Mouse (Mus musculus) intestine, embryonic 16.5 days (tissue): ENCODE data around the gene Krtdap. TPM values are rescaled to one million over a fixed set of nuclear protein-coding genes. Genes with fewer than 3 reads are reported as not detected.
A peak's percentile ranks its signal among the peaks of the same experiment; 100 is the strongest.

ENCODE experiments used
- ATAC-seq: fragments of 200-750 bp; cut with Nextera tagmentation; 2 replicates; pipeline ENCODE4 v1.8.0; 2017; ENCODE audit warnings: moderate TSS enrichment, moderate library complexity
- H3K27ac ChIP-seq: fragments of 300-500 bp; sonication (generic); 2 replicates; pipeline ENCODE4 v1.5.1; 2014; ENCODE audit warnings: mild to moderate bottlenecking, low read length
- H3K27me3 ChIP-seq: fragments of 300-500 bp; sonication (generic); replicated peaks from 2 replicates; pipeline ENCODE4 v1.6.1; 2014; ENCODE audit warnings: low read length, control low read depth, mixed read lengths; ENCODE audit not compliant: control insufficient read depth, insufficient read depth
- H3K36me3 ChIP-seq: fragments of 300-500 bp; sonication (generic); 2 replicates; pipeline ENCODE4 v1.6.1; 2014; ENCODE audit warnings: low read length, control low read depth; ENCODE audit not compliant: control insufficient read depth, insufficient read depth
- H3K4me1 ChIP-seq: fragments of 300-500 bp; sonication (generic); 2 replicates; pipeline ENCODE4 v1.6.1; 2014; ENCODE audit warnings: low read length, control low read depth, mixed read lengths; ENCODE audit not compliant: control insufficient read depth, insufficient read depth
- H3K4me2 ChIP-seq: fragments of 300-500 bp; sonication (generic); 2 replicates; pipeline ENCODE4 v1.6.1; 2014; ENCODE audit warnings: low read depth, low read length, control low read depth
- H3K4me3 ChIP-seq: fragments of 300-500 bp; sonication (generic); 2 replicates; pipeline ENCODE4 v1.5.1; 2014; ENCODE audit warnings: mild to moderate bottlenecking, low read length
- H3K9ac ChIP-seq: fragments of 300-500 bp; sonication (generic); 2 replicates; pipeline ENCODE4 v1.6.1; 2014; ENCODE audit warnings: low read depth, low read length
- H3K9me3 ChIP-seq: fragments of 300-500 bp; sonication (generic); 2 replicates; pipeline ENCODE4 v1.6.1; 2016; ENCODE audit warnings: low read length, control low read depth; ENCODE audit not compliant: control insufficient read depth
- WGBS: fragments of 180-500 bp; shearing (Covaris S2); extraction: QIAGEN DNeasy Blood & Tissue Kit; methylation state at CpG from one replicate; pipeline ENCODE4 v1.1.7; 2014; 5-methylcytosine and 5-hydroxymethylcytosine counted together
- polyA plus RNA-seq: library from polyadenylated mRNA; unstranded; fragments of >200 nt; fragmentation: Nextera tagmentation; extraction: Ambion mirVana; gene quantifications from 2 replicates; pipeline ENCODE4 v1.2.1, GENCODE M21; 2015

Gene Krtdap
- polyA plus RNA-seq, 1 experiment from 2014 or later: 3.4 TPM

GRCm38 (mm10) chr7:30782658-30783057 lies 5.0 kb upstream of the Krtdap start:
- no peak for ATAC-seq
- WGBS: 54% methylated on average over 3 of the region's 3 CpGs
- H3K9ac ChIP-seq: no peak overlapping the region
- H3K4me3 ChIP-seq: no peak overlapping the region
- H3K36me3 ChIP-seq: no peaks in the 10 kb centered on the region
- H3K27me3 ChIP-seq: no peaks in the 10 kb centered on the region
- no peak overlapping the region for H3K4me2 ChIP-seq
- no peaks in the 10 kb centered on the region for H3K4me1 ChIP-seq
- no peaks in the 10 kb centered on the region for H3K9me3 ChIP-seq
- H3K27ac ChIP-seq: no peak overlapping the region

- H3K9ac ChIP-seq: no peak overlapping the region
- WGBS: 51% methylated on average over 1 of the region's 1 CpGs
- no peaks in the 10 kb centered on the region for H3K36me3 ChIP-seq
- no peak overlapping the region for H3K4me3 ChIP-seq
- H3K27me3 ChIP-seq: no peaks in the 10 kb centered on the region
- no peak; the same call in 1 of the 2 replicates for ATAC-seq
- H3K9me3 ChIP-seq: no peaks in the 10 kb centered on the region
- no peak overlapping the region for H3K27ac ChIP-seq
- no peaks in the 10 kb centered on the region for H3K4me1 ChIP-seq
- H3K4me2 ChIP-seq: no peak overlapping the region
Measured at GRCm38 (mm10) chr7:30785154-30785553, 2.5 kb upstream of the Krtdap start.

DNA sequence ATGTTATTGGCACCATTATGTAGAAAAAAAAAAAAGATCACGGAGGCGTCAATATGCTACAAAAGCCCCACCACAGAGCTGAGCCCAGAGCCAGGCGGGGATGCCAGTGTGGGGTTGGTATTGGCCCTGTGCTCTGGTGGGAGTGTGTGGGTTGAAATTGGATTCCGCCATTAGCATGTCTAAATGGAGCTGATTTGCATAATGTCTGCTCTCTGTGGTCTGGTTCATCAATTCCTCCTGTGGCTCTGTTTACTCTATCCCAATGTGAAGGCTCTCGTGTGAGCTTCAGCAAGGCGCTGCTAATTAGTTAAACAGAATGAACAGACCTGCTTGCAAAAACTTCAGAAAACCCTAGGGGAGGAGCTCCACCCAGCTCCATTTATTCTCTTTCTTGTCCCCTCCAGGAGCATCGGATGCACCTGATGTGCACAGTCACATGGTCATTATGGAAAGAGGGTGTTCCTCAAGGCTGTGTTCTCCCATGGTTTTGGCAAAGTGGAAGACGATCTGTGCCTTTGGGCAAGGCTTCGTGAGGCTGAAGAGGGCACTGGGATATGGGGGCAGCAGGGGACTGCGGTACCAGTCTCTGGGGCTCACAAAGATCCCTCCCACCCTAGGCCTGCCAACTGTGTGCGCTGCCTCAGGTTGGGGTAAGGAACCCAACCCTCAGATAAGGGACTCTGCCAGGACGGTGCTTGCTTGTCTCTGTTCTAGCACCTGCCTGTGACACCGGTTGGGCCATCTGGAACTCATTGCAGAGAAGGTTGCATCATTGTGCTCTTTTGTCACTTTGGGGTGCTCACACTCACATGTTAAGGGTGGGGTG lies 1.8 kb upstream of the Krtdap start:
- H3K36me3 ChIP-seq: no peaks in the 10 kb centered on the region
- no peak overlapping the region for H3K4me2 ChIP-seq
- H3K4me3 ChIP-seq: no peak overlapping the region
- no peaks in the 10 kb centered on the region for H3K9me3 ChIP-seq
- H3K27me3 ChIP-seq: no peaks in the 10 kb centered on the region
- no peak for ATAC-seq
- WGBS: 63% methylated on average over 13 of the region's 13 CpGs
- H3K4me1 ChIP-seq: no peaks in the 10 kb centered on the region
- H3K27ac ChIP-seq: no peak overlapping the region
- H3K9ac ChIP-seq: no peak overlapping the region

DNA sequence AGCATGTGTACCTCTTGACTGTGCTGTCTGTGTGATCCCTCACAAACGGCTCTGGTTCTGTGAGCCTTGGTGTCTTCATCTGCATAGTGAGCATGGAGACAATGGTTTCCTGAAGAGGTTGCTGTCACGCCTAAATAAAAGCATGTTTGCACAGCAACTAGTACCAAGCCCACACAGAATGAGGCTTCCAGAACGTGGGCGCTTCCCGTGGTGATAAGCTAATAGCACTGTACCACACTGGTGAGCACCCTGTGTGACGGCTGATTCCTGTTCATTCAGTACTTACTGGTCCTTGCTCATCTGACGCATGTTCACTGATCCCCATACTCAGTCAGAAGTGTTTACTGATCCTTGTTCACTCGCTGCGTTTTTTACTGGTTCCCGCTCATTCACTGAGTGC lies 2.4 kb downstream of the Krtdap start:
- no peak for ATAC-seq
- H3K36me3 ChIP-seq: no peaks in the 10 kb centered on the region
- H3K9me3 ChIP-seq: no peaks in the 10 kb centered on the region
- H3K4me1 ChIP-seq: no peaks in the 10 kb centered on the region
- H3K9ac ChIP-seq: no peak overlapping the region
- no peaks in the 10 kb centered on the region for H3K27me3 ChIP-seq
- H3K4me2 ChIP-seq: no peak overlapping the region
- no peak overlapping the region for H3K4me3 ChIP-seq
- H3K27ac ChIP-seq: no peak overlapping the region
- 73% methylated on average over 10 of the region's 10 CpGs for WGBS

DNA sequence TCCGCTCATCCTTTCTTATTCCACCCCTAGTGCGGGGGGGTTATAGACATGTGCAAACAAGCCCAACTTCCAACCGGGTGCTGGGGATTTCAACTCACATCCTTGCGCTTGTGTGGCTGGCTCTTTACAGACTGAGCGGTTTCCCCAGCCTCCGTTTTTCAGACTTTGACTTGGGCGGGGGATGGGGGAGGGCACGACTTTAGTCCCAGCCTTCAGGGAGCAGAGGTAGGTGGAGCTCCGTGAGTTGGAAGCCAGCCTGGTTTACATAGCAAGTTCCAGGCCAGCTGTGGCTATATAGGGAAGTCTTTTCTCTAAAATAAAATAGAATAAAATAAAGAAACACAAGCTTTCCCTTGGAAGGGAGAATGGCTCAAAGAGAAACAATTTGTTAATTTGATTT lies 4.2 kb downstream of the Krtdap start:
- Histone ChIP-seq H3K4me2 (no peak overlapping the region), H3K27ac (no peak overlapping the region), H3K27me3 (no peaks in the 10 kb centered on the region), H3K9me3 (no peaks in the 10 kb centered on the region), H3K4me3 (no peak overlapping the region), H3K36me3 (no peaks in the 10 kb centered on the region), H3K9ac (no peak overlapping the region), H3K4me1 (no peaks in the 10 kb centered on the region)
- 19% methylated on average over 9 of the region's 9 CpGs for WGBS
- ATAC-seq: peak; percentile 69

DNA sequence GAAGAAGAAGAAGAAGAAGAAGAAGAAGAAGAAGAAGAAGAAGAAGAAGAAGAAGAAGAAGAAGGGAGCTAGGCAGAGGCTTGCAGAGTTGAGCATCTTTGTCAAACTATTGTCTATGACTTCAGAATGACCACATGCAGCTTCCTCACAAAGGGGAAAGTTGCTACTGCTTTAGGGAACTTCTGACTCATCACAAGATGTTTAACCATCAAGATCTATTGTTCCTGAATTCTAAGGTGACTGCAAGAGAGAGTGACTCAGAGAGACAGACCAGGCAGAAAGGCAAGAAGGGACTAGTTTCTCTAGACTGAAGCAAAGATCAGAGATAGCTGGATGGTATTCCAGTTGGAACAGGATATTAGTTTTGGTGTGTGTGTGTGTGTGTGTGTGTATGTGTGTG lies 7.2 kb downstream of the Krtdap start:
- H3K9me3 ChIP-seq: no peaks in the 10 kb centered on the region
- no peak for ATAC-seq
- no peaks in the 10 kb centered on the region for H3K27me3 ChIP-seq
- no peak overlapping the region for H3K9ac ChIP-seq
- H3K4me3 ChIP-seq: no peak overlapping the region
- H3K36me3 ChIP-seq: no peaks in the 10 kb centered on the region
- no peak overlapping the region for H3K27ac ChIP-seq
- no peaks in the 10 kb centered on the region for H3K4me1 ChIP-seq
- H3K4me2 ChIP-seq: no peak overlapping the region

- peaks cover 5% of the 10 kb centered on the region for H3K9me3 ChIP-seq
- no peak overlapping the region for H3K4me3 ChIP-seq
- no peak overlapping the region for H3K9ac ChIP-seq
- no peak overlapping the region for H3K4me2 ChIP-seq
- H3K36me3 ChIP-seq: no peaks in the 10 kb centered on the region
- 82% methylated on average over 1 of the region's 1 CpGs for WGBS
- no peak for ATAC-seq
- H3K4me1 ChIP-seq: no peaks in the 10 kb centered on the region
- no peaks in the 10 kb centered on the region for H3K27me3 ChIP-seq
- H3K27ac ChIP-seq: no peak overlapping the region
Measured at GRCm38 (mm10) chr7:30796790-30797189, 9.1 kb downstream of the Krtdap start.

- Histone ChIP-seq H3K27me3 (no peaks in the 10 kb centered on the region), H3K4me1 (no peaks in the 10 kb centered on the region), H3K27ac (no peak overlapping the region), H3K36me3 (no peaks in the 10 kb centered on the region), H3K9ac (no peak overlapping the region), H3K9me3 (peaks cover 5% of the 10 kb centered on the region), H3K4me3 (no peak overlapping the region), H3K4me2 (no peak overlapping the region)
- no peak for ATAC-seq
Measured at GRCm38 (mm10) chr7:30800653-30801052, 13.0 kb downstream of the Krtdap start.

- H3K4me2 ChIP-seq: no peak overlapping the region
- WGBS: 95% methylated on average over 3 of the region's 3 CpGs
- H3K27me3 ChIP-seq: no peaks in the 10 kb centered on the region
- no peak overlapping the region for H3K27ac ChIP-seq
- H3K9ac ChIP-seq: no peak overlapping the region
- ATAC-seq: no peak
- H3K9me3 ChIP-seq: peaks cover 5% of the 10 kb centered on the region
- no peak overlapping the region for H3K4me3 ChIP-seq
- H3K4me1 ChIP-seq: no peaks in the 10 kb centered on the region
- no peaks in the 10 kb centered on the region for H3K36me3 ChIP-seq
Measured at GRCm38 (mm10) chr7:30803256-30803655, 15.6 kb downstream of the Krtdap start.
